Comparison of ENCODE assay signal across 16 mouse cellular contexts in the genomic region with DNA sequence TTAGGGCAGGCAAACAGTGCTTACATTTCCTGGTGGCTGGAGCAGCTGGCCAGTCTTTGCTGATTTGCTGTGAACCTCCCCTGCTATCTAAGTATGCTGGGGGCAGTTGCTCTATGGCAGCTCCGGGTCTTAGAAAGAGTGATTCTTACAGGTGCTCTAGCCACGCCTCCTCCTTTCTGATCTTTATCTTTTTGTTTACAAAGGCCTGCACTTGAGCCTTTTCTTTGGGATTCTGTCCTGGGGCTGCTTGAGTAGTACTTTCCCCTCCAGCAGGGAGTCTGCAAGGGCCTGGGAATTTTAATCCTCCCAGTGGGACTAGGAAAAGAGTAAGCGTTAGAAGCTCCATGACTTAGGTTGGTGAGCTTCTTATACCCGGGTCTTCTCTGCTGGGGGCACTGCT. TPM values are rescaled to one million over a fixed set of nuclear protein-coding genes. Genes with fewer than 3 reads are reported as not detected.
"Had no signal": no experiment of that assay in that cellular context is flagged by ENCODE, and none has a peak within 500 bp of the region (broad histone marks: within the 10 kb centered on the region; RNA-seq: fewer than 3 reads in every experiment).

No protein-coding gene starts in this region.

- ATAC-seq: midbrain, embryonic 13.5 days had no signal

- H3K4me1 ChIP-seq: midbrain, embryonic 13.5 days had no signal

- DNase-seq: kidney, adult 11 months; kidney, postnatal 14 days; liver; lung, adult 18-20 months; lung, postnatal 10 days; right cerebral cortex, postnatal 14 days; thymus, adult 18-20 months; thymus, postnatal 14 days had no signal

- H3K27ac ChIP-seq: left cerebral cortex, adult 2 months; liver, embryonic 14.5 days; midbrain, embryonic 13.5 days had no signal

- H3K4me3 ChIP-seq: left cerebral cortex, adult 2 months; midbrain, embryonic 13.5 days had no signal

- H3K4me2 ChIP-seq: midbrain, embryonic 13.5 days had no signal

- H3K9me3 ChIP-seq: midbrain, embryonic 13.5 days had no signal

- H3K36me3 ChIP-seq: midbrain, embryonic 13.5 days had no signal

- H3K27me3 ChIP-seq: midbrain, embryonic 13.5 days had no signal

- H3K9ac ChIP-seq: liver, embryonic 14.5 days; midbrain, embryonic 13.5 days had no signal

RNA-seq across cellular contexts. Expression of a gene that starts 30.4 kb away (rescaled TPM):
- total RNA-seq: midbrain, postnatal 0 days had no signal
- polyA plus RNA-seq: kidney, embryonic 14.5 days; large intestine, adult 2 months; limb, embryonic 11.5 days; liver, embryonic 14.5 days; midbrain, embryonic 13.5 days; spleen, adult 2 months had no signal
